Mouse (Mus musculus): ENCODE data around the gene Gga1.

DNA sequence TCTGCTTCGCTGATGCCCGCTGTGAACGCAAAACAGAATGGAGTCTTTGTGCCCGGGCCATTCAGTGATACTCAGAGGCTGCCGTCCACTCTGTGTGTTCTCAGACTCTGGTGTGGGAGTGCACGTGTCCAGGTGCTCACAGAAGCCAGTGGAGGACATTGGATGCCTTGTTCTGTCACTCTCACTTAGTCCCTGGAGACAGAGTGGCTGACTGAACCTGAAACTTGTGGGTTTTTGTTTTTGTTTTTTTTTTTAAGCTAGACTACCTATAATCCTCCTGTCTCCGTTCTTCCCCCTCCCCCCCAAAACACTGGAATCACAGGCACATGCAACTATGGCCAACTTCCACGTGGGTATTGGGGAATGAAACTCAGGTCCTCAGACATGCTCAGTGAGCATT lies 30.6 kb upstream of the Gga1 start:
- no peak for TF ChIP-seq CTCF (IDR thresholded peaks at IDR 0.05; ENCODE audit: control insufficient read depth, insufficient read depth, low read length)
- no peak for TF ChIP-seq POLR2A (IDR thresholded peaks at IDR 0.05; ENCODE audit: borderline replicate concordance, control insufficient read depth, low read depth, low read length)
